Mouse (Mus musculus) intestine, postnatal 0 days (tissue): ENCODE results near the gene Entpd3. TPM values are rescaled to one million over a fixed set of nuclear protein-coding genes. Genes with fewer than 3 reads are reported as not detected.
"Not testable (repeated sequence)": the region's sequence is repeated elsewhere in the genome, so short reads cannot be mapped to it uniquely, and the experiment has no call there.

ENCODE experiments used
- ATAC-seq: fragments of 200-750 bp; cut with Nextera tagmentation; 2 replicates; pipeline ENCODE4 v1.8.0; 2017; ENCODE audit warnings: mild to moderate bottlenecking, moderate TSS enrichment, moderate library complexity
- H3K27ac ChIP-seq: fragments of 300-500 bp; sonication (generic); 2 replicates; pipeline ENCODE4 v1.5.1; 2014; ENCODE audit warnings: mild to moderate bottlenecking, low read depth, low read length, moderate library complexity
- H3K27me3 ChIP-seq: fragments of 300-500 bp; sonication (generic); replicated peaks from 2 replicates; pipeline ENCODE4 v1.6.1; 2014; ENCODE audit warnings: low read length, mixed read lengths; ENCODE audit not compliant: control insufficient read depth, insufficient read depth
- H3K36me3 ChIP-seq: fragments of 300-500 bp; sonication (generic); 2 replicates; pipeline ENCODE4 v1.6.1; 2014; ENCODE audit warnings: mild to moderate bottlenecking, moderate library complexity; ENCODE audit not compliant: control insufficient read depth, insufficient read depth
- H3K4me1 ChIP-seq: fragments of 300-500 bp; sonication (generic); replicated peaks from 2 replicates; pipeline ENCODE4 v1.6.1; 2014; ENCODE audit warnings: antibody characterized with exemption, low read length, mixed read lengths; ENCODE audit not compliant: control insufficient read depth, insufficient read depth
- H3K4me2 ChIP-seq: fragments of 300-500 bp; sonication (generic); replicated peaks from 2 replicates; pipeline ENCODE4 v1.6.1; 2014; ENCODE audit warnings: low read depth, mild to moderate bottlenecking, moderate library complexity
- H3K4me3 ChIP-seq: fragments of 300-500 bp; sonication (generic); 2 replicates; pipeline ENCODE4 v1.5.1; 2014; ENCODE audit warnings: low read depth, low read length
- H3K9ac ChIP-seq: fragments of 300-500 bp; sonication (generic); 2 replicates; pipeline ENCODE4 v1.6.1; 2014; ENCODE audit warnings: mild to moderate bottlenecking, low read depth, low read length
- H3K9me3 ChIP-seq: fragments of 300-500 bp; sonication (generic); 2 replicates; pipeline ENCODE4 v1.6.1; 2016; ENCODE audit warnings: mixed run types; ENCODE audit not compliant: control insufficient read depth
- CTCF ChIP-seq: sonication (generic); IDR thresholded peaks from 2 replicates; pipeline ENCODE4 v1.5.1; 2016; ENCODE audit warnings: low read depth, mild to moderate bottlenecking, control low read depth, antibody characterized with exemption, moderate library complexity
- WGBS: fragments of 180-500 bp; shearing (Covaris S2); extraction: QIAGEN DNeasy Blood & Tissue Kit; methylation state at CpG from one replicate; pipeline ENCODE4 v1.1.7; 2014; 5-methylcytosine and 5-hydroxymethylcytosine counted together
- polyA plus RNA-seq: library from polyadenylated mRNA; unstranded; fragments of >200 nt; fragmentation: Nextera tagmentation; extraction: Ambion mirVana; gene quantifications from 2 replicates; pipeline ENCODE4 v1.2.1, GENCODE M21; 2015

Entpd3 gene
- polyA plus RNA-seq, 1 experiment from 2014 or later = 1.2 TPM

DNA sequence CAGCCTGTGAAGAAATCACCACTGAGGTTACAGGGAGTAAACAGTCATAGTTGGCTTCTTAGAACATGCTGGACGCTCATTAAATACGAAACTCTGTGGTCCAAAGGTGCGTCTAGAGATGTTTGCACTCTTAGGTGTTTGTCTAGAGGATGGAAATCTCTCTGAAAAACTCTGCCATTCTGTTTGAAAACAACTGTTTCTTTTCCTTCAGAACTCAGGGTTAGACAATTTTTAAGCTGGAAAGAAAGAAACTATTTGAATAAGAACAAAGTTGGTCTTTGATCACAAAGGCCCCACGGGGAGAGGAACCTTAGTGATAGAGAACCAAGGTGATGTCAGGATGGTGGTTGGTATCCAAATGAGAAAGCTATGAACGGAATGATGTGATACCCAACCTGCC, 9.1 kb upstream of the Entpd3 start:
- ATAC-seq = no peak
- Histone ChIP-seq H3K27ac (no peak overlapping the region), H3K9me3 (0 out of 2 replicates have a peak, but pooled peaks cover 2% of the 10 kb centered on the region), H3K9ac (no peak overlapping the region), H3K4me1 (no peaks in the 10 kb centered on the region), H3K4me2 (no peak overlapping the region), H3K36me3 (no peaks in the 10 kb centered on the region), H3K27me3 (no peaks in the 10 kb centered on the region), H3K4me3 (no peak overlapping the region)
- TF ChIP-seq CTCF = no peak
- 64% methylated on average over 5 of the region's 5 CpGs for WGBS

GRCm38 (mm10) chr9:120532062-120532461, 7.6 kb upstream of the Entpd3 start:
- WGBS = 59% methylated on average over 5 of the region's 6 CpGs
- no peak for ATAC-seq

DNA sequence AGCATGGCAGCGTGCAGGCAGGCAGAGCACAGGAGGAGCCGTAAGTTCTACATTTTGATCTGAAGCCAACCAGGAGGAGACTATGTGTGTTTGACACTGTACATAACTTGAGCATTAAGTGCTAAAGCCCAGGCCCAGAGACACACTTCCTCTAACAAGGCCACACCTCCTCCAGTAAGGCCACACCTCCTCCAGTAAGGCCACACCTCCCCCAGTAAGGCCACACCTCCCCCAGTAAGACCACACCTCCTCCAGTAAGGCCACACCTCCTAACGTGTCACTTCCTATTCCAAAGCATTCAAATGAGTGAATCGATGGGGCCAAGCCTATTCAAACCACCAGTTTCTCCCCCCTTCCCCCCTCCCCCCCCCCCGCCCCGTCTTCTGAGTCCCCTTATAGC, 6.9 kb upstream of the Entpd3 start:
- ATAC-seq = peak; percentile 28; the same call in 1 of the 2 replicates
- TF ChIP-seq CTCF = no peak
- Histone ChIP-seq H3K36me3 (no peaks in the 10 kb centered on the region), H3K9me3 (0 out of 2 replicates have a peak, but pooled peaks cover 2% of the 10 kb centered on the region), H3K9ac (no peak overlapping the region), H3K27me3 (no peaks in the 10 kb centered on the region), H3K4me1 (no peaks in the 10 kb centered on the region), H3K27ac (no peak overlapping the region), H3K4me2 (no peak overlapping the region), H3K4me3 (no peak overlapping the region)
- WGBS = 86% methylated on average over 6 of the region's 6 CpGs

More at GRCm38 (mm10) chr9:120532062-120532461, 7.6 kb upstream of the Entpd3 start:
- Histone ChIP-seq H3K4me3 (no peak overlapping the region), H3K9me3 (0 out of 2 replicates have a peak, but pooled peaks cover 2% of the 10 kb centered on the region), H3K27me3 (no peaks in the 10 kb centered on the region), H3K36me3 (no peaks in the 10 kb centered on the region), H3K9ac (no peak overlapping the region), H3K27ac (no peak overlapping the region), H3K4me1 (no peaks in the 10 kb centered on the region), H3K4me2 (no peak overlapping the region)
- TF ChIP-seq CTCF = no peak

DNA sequence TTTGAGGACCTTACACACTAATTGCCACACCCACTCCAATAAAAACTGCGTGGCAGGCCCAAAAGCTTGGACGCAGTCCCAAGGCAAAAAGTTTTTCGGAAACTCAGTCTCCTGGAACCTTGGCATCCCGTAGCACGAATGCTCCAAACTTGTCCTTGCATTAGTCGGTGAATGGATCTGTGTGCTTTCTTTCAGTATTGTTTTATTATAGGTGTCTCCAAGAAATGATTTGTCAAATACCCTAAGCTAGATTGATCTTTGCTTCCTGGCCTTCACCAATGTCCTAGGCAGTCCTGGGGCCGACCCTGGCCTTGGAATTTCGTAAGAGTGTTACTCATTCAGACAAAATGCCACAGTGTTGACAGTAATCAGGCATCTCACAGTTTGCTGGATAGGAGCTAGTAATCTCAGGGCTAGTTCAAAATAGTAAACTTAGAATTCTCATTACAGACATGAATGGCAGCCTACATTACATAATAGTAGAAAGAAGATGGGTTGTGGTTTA, 6.1 kb upstream of the Entpd3 start:
- not testable (repeated sequence) for H3K27ac ChIP-seq, H3K4me1 ChIP-seq, H3K36me3 ChIP-seq, H3K9ac ChIP-seq, H3K4me2 ChIP-seq, H3K4me3 ChIP-seq, H3K9me3 ChIP-seq, ATAC-seq, H3K27me3 ChIP-seq
- WGBS = 92% methylated on average over 8 of the region's 8 CpGs

GRCm38 (mm10) chr9:120541411-120541810, 1.8 kb downstream of the Entpd3 start:
- 0% methylated on average over 2 of the region's 2 CpGs for WGBS

DNA sequence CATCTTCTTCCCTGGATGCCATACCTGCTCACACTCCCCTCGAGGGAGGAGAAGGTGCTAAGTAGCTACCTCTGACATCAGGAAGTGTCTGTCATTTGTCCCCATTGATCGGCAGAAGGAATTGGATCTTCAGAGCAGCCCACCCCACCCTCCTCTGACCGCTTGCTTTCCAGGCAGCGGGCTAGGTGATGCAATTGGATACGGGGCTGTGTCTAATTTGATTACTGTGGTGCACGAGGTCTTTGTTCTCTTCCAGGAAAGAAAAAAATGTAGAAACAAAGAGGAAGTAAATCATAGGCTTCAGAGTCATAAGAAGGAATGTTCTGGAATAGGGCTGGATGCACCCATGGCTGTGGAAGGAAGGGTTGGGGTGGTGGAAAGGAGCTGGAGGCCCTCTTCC, 2.6 kb downstream of the Entpd3 start:
- Histone ChIP-seq H3K4me1 (no peaks in the 10 kb centered on the region; the same call in 1 of the 2 replicates), H3K27ac (no peak overlapping the region), H3K27me3 (0 out of 2 replicates have a peak, but pooled peaks cover 15% of the 10 kb centered on the region), H3K4me2 (no peak overlapping the region), H3K36me3 (no peaks in the 10 kb centered on the region), H3K4me3 (no peak overlapping the region), H3K9me3 (no peaks in the 10 kb centered on the region), H3K9ac (no peak overlapping the region)
- 23% methylated on average over 6 of the region's 6 CpGs for WGBS
- TF ChIP-seq CTCF = no peak
- no peak for ATAC-seq

More at GRCm38 (mm10) chr9:120541411-120541810, 1.8 kb downstream of the Entpd3 start:
- Histone ChIP-seq H3K4me3 (no peak overlapping the region), H3K27me3 (0 out of 2 replicates have a peak, but pooled peaks cover 15% of the 10 kb centered on the region), H3K4me2 (no peak overlapping the region), H3K36me3 (no peaks in the 10 kb centered on the region), H3K4me1 (no peaks in the 10 kb centered on the region; the same call in 1 of the 2 replicates), H3K9ac (no peak overlapping the region), H3K9me3 (no peaks in the 10 kb centered on the region), H3K27ac (no peak overlapping the region)
- TF ChIP-seq CTCF = no peak
- ATAC-seq = no peak
